Mouse (Mus musculus) left cerebral cortex, postnatal 14 days (tissue): ENCODE measurements around the gene Myrf. TPM values are rescaled to one million over a fixed set of nuclear protein-coding genes. Genes with fewer than 3 reads are reported as not detected.

Experiments used
- DNase-seq, 2 experiments: peaks; one replicate each; pipeline ENCODE4 v3.0.0; 2021 to 2022; ENCODE audit warnings: low spot score in 2 of 2, mixed read lengths in 1 of 2
- intact Hi-C: fragments of 180-260 bp; cut with DNase I; formaldehyde crosslinking; loops from one replicate; pipeline ENCODE4 v1.15.1; 2025
- total RNA-seq, 2 experiments: library from RNA; stranded (reverse); gene quantifications; 2 replicates each; pipeline ENCODE4 v1.2.3; 2021

Gene Myrf
- total RNA-seq, 2 experiments from 2014 or later: 9.9 to 16.0 TPM

- DNase-seq: peak; percentile 64 to 69
- intact Hi-C loops: no loop called here
Observed at GRCm38 (mm10) chr19:10219108-10219507, 21.4 kb downstream of the Myrf start.

- intact Hi-C loops: no loop called here
Observed at GRCm38 (mm10) chr19:10216101-10216500, 24.4 kb downstream of the Myrf start.

GRCm38 (mm10) chr19:10213796-10214471, 26.6 kb downstream of the Myrf start:
- DNase-seq: no peak
- intact Hi-C loops: no loop called here

More at GRCm38 (mm10) chr19:10216101-10216500, 24.4 kb downstream of the Myrf start:
- no peak for DNase-seq

GRCm38 (mm10) chr19:10210885-10211284, 29.7 kb downstream of the Myrf start:
- intact Hi-C loops: no loop called here
- no peak for DNase-seq

- intact Hi-C loops: no loop called here
Observed at GRCm38 (mm10) chr19:10208851-10209250, 31.7 kb downstream of the Myrf start.

GRCm38 (mm10) chr19:10205051-10205450, 35.5 kb downstream of the Myrf start:
- intact Hi-C loops: no loop called here
- no peak for DNase-seq

More at GRCm38 (mm10) chr19:10208851-10209250, 31.7 kb downstream of the Myrf start:
- no peak for DNase-seq

- DNase-seq: peak; percentile 31 to 72
- intact Hi-C loops: no loop called here
Observed at GRCm38 (mm10) chr19:10204616-10205001, 35.9 kb downstream of the Myrf start.

GRCm38 (mm10) chr19:10203848-10204615, 36.5 kb downstream of the Myrf start, which contains the start of the genes Tmem258 and Fen1:
TSS of gene Tmem258 (plus strand) at chr19:10204014.
TSS of gene Fen1 (minus strand) at chr19:10204169.
- intact Hi-C loops: no loop called here
- peak; percentile 90 to 92 for DNase-seq

GRCm38 (mm10) chr19:10203146-10203847, 37.3 kb downstream of the Myrf start:
- intact Hi-C loops: no loop called here
- no peak for DNase-seq

- peak; percentile 87 to 89 for DNase-seq
- intact Hi-C loops: loop anchor here (5.0 kb wide), 3 partner anchors 126 to 286 kb away; partner anchors contain the start of genes Best1 and Rab3il1
Observed at GRCm38 (mm10) chr19:10198723-10199122, 41.8 kb downstream of the Myrf start.

GRCm38 (mm10) chr19:10198286-10198685, 42.3 kb downstream of the Myrf start:
- intact Hi-C loops: loop anchor here (5.0 kb wide), 3 partner anchors 126 to 286 kb away; partner anchors contain the start of genes Best1 and Rab3il1
- no peak for DNase-seq

GRCm38 (mm10) chr19:10197130-10197529, 43.4 kb downstream of the Myrf start:
- DNase-seq: no peak
- intact Hi-C loops: loop anchor here (5.0 kb wide), 3 partner anchors 125 to 285 kb away; partner anchors contain the start of genes Best1 and Rab3il1

- DNase-seq: no peak
- intact Hi-C loops: loop anchor here (5.0 kb wide), 3 partner anchors 123 to 283 kb away; partner anchors contain the start of genes Best1 and Rab3il1
Observed at GRCm38 (mm10) chr19:10195252-10195651, 45.3 kb downstream of the Myrf start.

GRCm38 (mm10) chr19:10194337-10194736, 46.2 kb downstream of the Myrf start:
- DNase-seq: no peak
- intact Hi-C loops: no loop called here

- intact Hi-C loops: no loop called here
- DNase-seq: peak in 1 of 2 experiments; percentile 41
Observed at GRCm38 (mm10) chr19:10191326-10191725, 49.2 kb downstream of the Myrf start.

GRCm38 (mm10) chr19:10190796-10191195, 49.8 kb downstream of the Myrf start:
- intact Hi-C loops: no loop called here
- peak; percentile 83 to 87 for DNase-seq

- no peak for DNase-seq
- intact Hi-C loops: no loop called here
Observed at GRCm38 (mm10) chr19:10189940-10190339, 50.6 kb downstream of the Myrf start.

GRCm38 (mm10) chr19:10189022-10189421, 51.5 kb downstream of the Myrf start:
- intact Hi-C loops: no loop called here
- DNase-seq: no peak

GRCm38 (mm10) chr19:10188281-10188811, 52.2 kb downstream of the Myrf start:
- DNase-seq: peak; percentile 66 to 80
- intact Hi-C loops: no loop called here
